Mouse (Mus musculus): ENCODE measurements around the gene Tnrc18. TPM values are rescaled to one million over a fixed set of nuclear protein-coding genes. Genes with fewer than 3 reads are reported as not detected.

The Tnrc18 gene
- total and polyA plus RNA-seq, 2 experiments from 2014 or later: 19.9 to 137 TPM

DNA sequence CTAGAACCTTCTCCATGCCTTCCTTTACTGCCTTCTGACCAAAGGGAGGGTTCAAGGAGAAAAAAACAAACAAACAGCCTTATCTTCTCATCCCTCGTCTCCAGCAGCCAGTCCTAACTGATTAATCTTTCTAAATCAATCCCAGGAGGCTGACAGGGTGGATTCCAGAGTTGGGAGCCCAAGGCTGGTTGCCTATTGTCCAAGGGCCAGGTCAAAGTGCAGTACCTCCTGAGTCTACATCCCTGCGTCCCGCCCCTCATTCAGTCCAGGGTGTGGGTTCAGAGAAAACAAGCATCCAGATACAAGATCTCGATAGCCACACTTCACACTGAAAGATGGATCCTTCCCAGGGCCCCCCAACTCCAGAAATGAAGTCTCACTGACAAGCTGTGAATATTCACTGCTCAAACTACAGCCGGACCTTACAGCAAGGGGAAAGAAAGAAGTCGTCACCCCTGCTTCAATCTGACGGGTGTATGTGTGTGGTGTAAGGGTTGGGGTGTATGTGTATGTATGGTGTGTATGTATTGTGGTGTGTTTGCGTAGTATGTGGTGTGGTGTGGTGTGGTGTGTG lies 5.5 kb downstream of the Tnrc18 start:
- H3K4me3 ChIP-seq (ENCODE audit: low read length): peak overlapping the region; percentile 98
- no peaks in the 10 kb centered on the region for H3K9me3 ChIP-seq (ENCODE audit: low read length)
- H3K27me3 ChIP-seq (ENCODE audit: insufficient read depth, low read length): no peaks in the 10 kb centered on the region
- peak overlapping the region; percentile 100 for H3K27ac ChIP-seq
- ATAC-seq (no peak), DNase-seq (ENCODE audit: low spot score) (no peak)
- no peaks in the 10 kb centered on the region for H3K36me3 ChIP-seq (ENCODE audit: insufficient read depth, low read length)
- H3K4me1 ChIP-seq (ENCODE audit: insufficient read depth, low read length): peaks cover 23% of the 10 kb centered on the region
- 12% methylated on average over 8 of the region's 8 CpGs for WGBS
- peak overlapping the region; percentile 91 for H3K4me2 ChIP-seq (ENCODE audit: low read depth, low read length)
- H3K9ac ChIP-seq (replicated peaks; ENCODE audit: low read length): peak overlapping the region; percentile 100
- no peak for TF ChIP-seq CTCF (IDR thresholded peaks at IDR 0.05; ENCODE audit: low read depth)

DNA sequence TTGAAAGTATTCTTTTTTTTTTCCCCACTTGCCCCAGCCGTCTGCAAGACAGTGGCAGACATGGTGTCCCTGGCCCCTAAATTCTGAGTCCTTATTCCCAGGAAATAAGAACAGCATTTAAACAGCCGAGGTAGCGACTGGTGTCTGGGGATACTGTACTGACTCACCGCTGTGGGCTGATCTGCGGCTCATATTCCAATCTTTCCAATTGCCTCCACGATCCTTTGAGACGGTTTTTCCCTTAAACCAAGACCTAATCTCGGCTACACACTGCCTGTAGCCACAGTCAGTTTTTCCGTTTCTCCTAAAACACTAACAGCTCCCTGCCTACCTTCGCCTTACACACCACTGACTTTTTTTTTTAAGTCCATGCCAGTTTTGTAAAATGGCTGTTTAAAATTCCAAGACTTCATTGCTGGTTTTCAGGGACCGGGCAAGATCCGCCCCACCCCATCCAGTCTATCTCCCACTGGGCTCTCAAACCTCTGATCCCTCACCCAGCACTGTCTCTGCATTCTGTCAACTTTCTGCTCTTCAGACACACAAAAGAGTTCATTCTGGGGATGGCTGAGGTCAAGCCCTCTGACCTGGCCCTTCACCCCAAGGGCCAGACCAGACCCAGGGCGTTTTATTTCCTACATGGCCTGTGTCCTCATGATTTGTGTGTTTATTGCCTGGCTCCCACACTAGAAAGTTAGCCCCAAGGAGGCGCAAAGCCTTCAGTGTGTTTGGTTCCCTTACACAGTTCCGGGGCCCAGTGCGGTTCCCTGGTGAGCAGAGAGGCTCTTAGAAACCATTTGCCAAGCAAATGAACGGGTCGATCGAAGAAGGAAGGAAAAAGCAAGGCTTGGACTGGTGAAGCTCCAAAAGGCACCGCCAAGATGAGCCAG lies 6.5 kb downstream of the Tnrc18 start:
- 13% methylated on average over 20 of the region's 20 CpGs for WGBS
- Histone ChIP-seq H3K36me3 (ENCODE audit: insufficient read depth, low read length) (no peaks in the 10 kb centered on the region), H3K9me3 (ENCODE audit: low read length) (no peaks in the 10 kb centered on the region), H3K4me3 (ENCODE audit: low read length) (peak overlapping the region; percentile 98), H3K4me1 (ENCODE audit: insufficient read depth, low read length) (peaks cover 23% of the 10 kb centered on the region), H3K4me2 (ENCODE audit: low read depth, low read length) (peak overlapping the region; percentile 91), H3K27me3 (ENCODE audit: insufficient read depth, low read length) (no peaks in the 10 kb centered on the region), H3K9ac (replicated peaks; ENCODE audit: low read length) (peak overlapping the region; percentile 100), H3K27ac (peak overlapping the region; percentile 100; the same call in 1 of the 2 replicates)
- TF ChIP-seq CTCF (IDR thresholded peaks at IDR 0.05; ENCODE audit: low read depth): no peak
- no peak for ATAC-seq
- no peak for DNase-seq (ENCODE audit: low spot score)

DNA sequence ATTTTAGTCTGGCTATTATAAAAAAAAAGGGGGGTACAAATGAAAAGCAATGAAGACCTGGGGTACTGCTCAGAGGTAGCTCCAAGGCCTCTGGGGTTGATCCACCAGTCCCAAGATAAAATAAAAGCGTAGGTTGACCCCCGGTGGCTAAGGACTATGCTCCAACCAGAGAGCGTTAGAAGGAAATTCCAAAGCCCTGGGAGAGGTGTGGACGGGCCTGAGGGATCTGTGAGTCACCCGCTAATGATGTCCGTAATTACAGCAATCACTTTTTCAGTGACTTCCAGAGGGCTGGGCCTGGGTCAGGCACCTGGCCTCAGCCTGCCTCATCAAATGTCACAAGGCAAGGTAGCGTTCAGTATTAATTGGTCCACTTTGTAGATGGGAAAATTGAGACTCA lies 9.8 kb downstream of the Tnrc18 start:
- DNase-seq (ENCODE audit: low spot score): no peak
- no peaks in the 10 kb centered on the region for H3K9me3 ChIP-seq (ENCODE audit: low read length)
- no peak overlapping the region for H3K4me2 ChIP-seq (ENCODE audit: low read depth, low read length)
- no peak overlapping the region for H3K4me3 ChIP-seq (ENCODE audit: low read length)
- H3K36me3 ChIP-seq (ENCODE audit: insufficient read depth, low read length): no peaks in the 10 kb centered on the region
- no peaks in the 10 kb centered on the region for H3K27me3 ChIP-seq (ENCODE audit: insufficient read depth, low read length)
- no peak overlapping the region for H3K9ac ChIP-seq (replicated peaks; ENCODE audit: low read length)
- 83% methylated on average over 7 of the region's 7 CpGs for WGBS
- TF ChIP-seq CTCF (IDR thresholded peaks at IDR 0.05; ENCODE audit: low read depth): no peak
- peaks cover 20% of the 10 kb centered on the region for H3K4me1 ChIP-seq (ENCODE audit: insufficient read depth, low read length)
- no peak overlapping the region for H3K27ac ChIP-seq
- no peak for ATAC-seq

DNA sequence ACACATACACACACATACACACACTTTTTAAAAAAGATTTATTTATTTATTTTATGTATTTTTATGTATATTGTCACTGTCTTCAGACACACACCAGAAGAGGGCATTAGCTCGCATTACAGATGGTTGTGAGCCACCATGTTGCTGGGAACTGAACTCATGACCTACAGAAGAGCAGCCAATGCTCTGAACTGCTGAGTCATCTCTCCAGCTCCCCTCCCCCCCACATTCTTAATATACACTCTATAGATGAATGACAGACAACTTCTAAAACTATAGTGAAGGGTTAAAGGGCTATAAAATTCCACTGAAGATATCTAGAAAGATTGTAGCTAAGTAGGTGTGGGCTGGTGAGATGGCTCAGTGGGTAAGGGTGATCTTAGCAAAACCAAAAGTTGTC lies 13.7 kb downstream of the Tnrc18 start:
- no peak for TF ChIP-seq CTCF (IDR thresholded peaks at IDR 0.05; ENCODE audit: low read depth)
- H3K36me3 ChIP-seq (ENCODE audit: insufficient read depth, low read length): no peaks in the 10 kb centered on the region
- H3K4me3 ChIP-seq (ENCODE audit: low read length): no peak overlapping the region
- H3K4me1 ChIP-seq (ENCODE audit: insufficient read depth, low read length): peaks cover 14% of the 10 kb centered on the region
- 0 out of 2 replicates have a peak overlapping the region, but pooled peaks have one; percentile 18 for H3K27ac ChIP-seq
- H3K9ac ChIP-seq (replicated peaks; ENCODE audit: low read length): no peak overlapping the region
- no peaks in the 10 kb centered on the region for H3K9me3 ChIP-seq (ENCODE audit: low read length)
- DNase-seq (ENCODE audit: low spot score): no peak
- WGBS: 81% methylated on average over 1 of the region's 1 CpGs
- no peaks in the 10 kb centered on the region for H3K27me3 ChIP-seq (ENCODE audit: insufficient read depth, low read length)
- H3K4me2 ChIP-seq (ENCODE audit: low read depth, low read length): no peak overlapping the region
- ATAC-seq: no peak

DNA sequence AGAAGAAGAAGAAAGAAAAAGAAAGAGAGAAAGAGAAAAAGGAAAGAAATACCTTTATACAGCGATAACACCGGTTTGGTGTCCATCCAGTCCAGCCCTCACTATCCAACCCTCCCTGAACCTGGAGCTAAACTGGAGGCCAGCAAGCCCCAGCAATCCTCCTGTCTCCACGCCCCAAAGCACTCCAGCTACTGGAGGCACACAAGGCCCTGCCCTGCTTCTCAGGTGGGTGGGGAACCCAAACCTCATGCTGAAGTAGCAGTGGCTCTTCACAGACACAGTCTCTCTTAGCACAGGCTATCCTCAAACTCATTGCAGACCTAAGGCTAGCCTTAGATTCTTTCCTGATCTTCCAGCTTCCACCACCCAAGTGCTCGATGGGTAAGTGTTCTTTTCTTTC lies 14.6 kb downstream of the Tnrc18 start:
- Histone ChIP-seq H3K9ac (replicated peaks; ENCODE audit: low read length) (no peak overlapping the region), H3K4me3 (ENCODE audit: low read length) (no peak overlapping the region), H3K36me3 (ENCODE audit: insufficient read depth, low read length) (no peaks in the 10 kb centered on the region), H3K9me3 (ENCODE audit: low read length) (no peaks in the 10 kb centered on the region), H3K4me1 (ENCODE audit: insufficient read depth, low read length) (peaks cover 18% of the 10 kb centered on the region), H3K27ac (0 out of 2 replicates have a peak overlapping the region, but pooled peaks have one; percentile 29), H3K27me3 (ENCODE audit: insufficient read depth, low read length) (no peaks in the 10 kb centered on the region), H3K4me2 (ENCODE audit: low read depth, low read length) (no peak overlapping the region)
- ATAC-seq: no peak
- WGBS: 70% methylated on average over 4 of the region's 4 CpGs
- TF ChIP-seq CTCF (IDR thresholded peaks at IDR 0.05; ENCODE audit: low read depth): no peak
- DNase-seq (ENCODE audit: low spot score): no peak

DNA sequence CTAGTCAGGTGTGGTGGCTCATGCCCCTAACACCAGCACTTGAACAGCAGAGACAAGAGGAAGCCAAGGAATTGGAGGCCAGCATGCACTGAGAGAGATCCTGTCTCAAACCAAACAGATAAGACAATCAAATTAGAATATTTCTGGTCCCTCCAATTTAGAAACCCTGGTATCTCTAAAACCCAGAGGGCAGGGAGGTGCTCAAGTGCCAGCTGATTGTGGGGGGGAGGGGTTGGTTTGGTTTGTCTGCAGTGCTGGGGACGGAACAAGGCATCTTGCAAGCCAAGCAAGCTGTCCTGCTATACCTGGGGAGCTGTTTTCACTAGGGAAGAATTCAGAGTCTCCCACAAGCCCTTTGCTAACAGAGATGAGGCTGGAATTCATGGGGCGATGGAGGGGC lies 15.5 kb downstream of the Tnrc18 start:
- H3K36me3 ChIP-seq (ENCODE audit: insufficient read depth, low read length): no peaks in the 10 kb centered on the region
- DNase-seq (ENCODE audit: low spot score) (no peak), ATAC-seq (no peak)
- no peaks in the 10 kb centered on the region for H3K27me3 ChIP-seq (ENCODE audit: insufficient read depth, low read length)
- no peak overlapping the region for H3K4me2 ChIP-seq (ENCODE audit: low read depth, low read length)
- H3K27ac ChIP-seq: no peak overlapping the region
- no peaks in the 10 kb centered on the region for H3K9me3 ChIP-seq (ENCODE audit: low read length)
- no peak for TF ChIP-seq CTCF (IDR thresholded peaks at IDR 0.05; ENCODE audit: low read depth)
- no peak overlapping the region for H3K9ac ChIP-seq (replicated peaks; ENCODE audit: low read length)
- H3K4me3 ChIP-seq (ENCODE audit: low read length): no peak overlapping the region
- WGBS: 37% methylated on average over 2 of the region's 2 CpGs
- peaks cover 20% of the 10 kb centered on the region for H3K4me1 ChIP-seq (ENCODE audit: insufficient read depth, low read length)

DNA sequence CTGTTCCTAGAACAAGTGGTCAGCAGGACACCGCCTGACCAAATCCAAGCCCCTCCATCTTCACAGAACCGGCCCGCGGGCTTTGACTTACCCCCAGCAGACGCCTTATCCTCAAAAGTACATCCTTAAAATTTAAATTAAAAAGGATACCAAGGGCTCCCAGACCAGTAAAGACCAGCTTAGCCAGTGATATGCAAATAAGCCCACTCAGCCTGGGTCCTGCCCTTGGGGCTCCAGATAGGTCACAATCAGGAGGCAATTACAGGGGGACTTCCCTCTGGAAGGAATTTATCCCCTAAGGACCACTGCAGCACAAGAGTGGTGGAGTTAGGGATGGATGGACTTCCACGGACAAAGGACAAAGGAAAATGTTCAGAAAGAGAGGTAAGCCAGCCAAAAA lies 16.8 kb downstream of the Tnrc18 start:
- TF ChIP-seq CTCF (IDR thresholded peaks at IDR 0.05; ENCODE audit: low read depth): no peak
- ATAC-seq (no peak), DNase-seq (ENCODE audit: low spot score) (no peak)
- Histone ChIP-seq H3K4me2 (ENCODE audit: low read depth, low read length) (no peak overlapping the region), H3K9me3 (ENCODE audit: low read length) (no peaks in the 10 kb centered on the region), H3K9ac (replicated peaks; ENCODE audit: low read length) (no peak overlapping the region), H3K27me3 (ENCODE audit: insufficient read depth, low read length) (no peaks in the 10 kb centered on the region), H3K4me1 (ENCODE audit: insufficient read depth, low read length) (peaks cover 20% of the 10 kb centered on the region), H3K4me3 (ENCODE audit: low read length) (no peak overlapping the region), H3K36me3 (ENCODE audit: insufficient read depth, low read length) (no peaks in the 10 kb centered on the region), H3K27ac (no peak overlapping the region)
- 24% methylated on average over 6 of the region's 6 CpGs for WGBS

Data from hindbrain, postnatal 0 days (tissue).